Mouse (Mus musculus): Measurements from ENCODE around the gene Snx29. TPM values are rescaled to one million over a fixed set of nuclear protein-coding genes. Genes with fewer than 3 reads are reported as not detected.
A peak's percentile ranks its signal among the peaks of the same experiment; 100 is the strongest.

Snx29 gene
- polyA plus RNA-seq, 1 experiment from 2014 or later: 10.0 TPM

- Histone ChIP-seq H3K36me3 (ENCODE audit: insufficient read depth, low read length) (no peaks in the 10 kb centered on the region), H3K4me1 (ENCODE audit: insufficient read depth, low read depth, low read length) (no peaks in the 10 kb centered on the region), H3K27me3 (replicated peaks; ENCODE audit: insufficient read depth, low read length) (no peaks in the 10 kb centered on the region), H3K4me2 (replicated peaks; ENCODE audit: low read depth, low read length) (no peak overlapping the region), H3K9me3 (ENCODE audit: low read length) (no peaks in the 10 kb centered on the region), H3K27ac (ENCODE audit: low read length) (no peak overlapping the region), H3K4me3 (ENCODE audit: low read depth, low read length) (no peak overlapping the region), H3K9ac (replicated peaks; ENCODE audit: low read depth) (no peak overlapping the region)
- WGBS: 75% methylated on average over 3 of the region's 3 CpGs
- no peak for TF ChIP-seq CTCF (IDR thresholded peaks at IDR 0.05)
- TF ChIP-seq EP300 (IDR thresholded peaks at IDR 0.05): no peak
- no peak for ATAC-seq
- DNase-seq (ENCODE audit: low spot score): no peak
Observed at GRCm38 (mm10) chr16:11614401-11615014, 291.8 kb downstream of the Snx29 start.

DNA sequence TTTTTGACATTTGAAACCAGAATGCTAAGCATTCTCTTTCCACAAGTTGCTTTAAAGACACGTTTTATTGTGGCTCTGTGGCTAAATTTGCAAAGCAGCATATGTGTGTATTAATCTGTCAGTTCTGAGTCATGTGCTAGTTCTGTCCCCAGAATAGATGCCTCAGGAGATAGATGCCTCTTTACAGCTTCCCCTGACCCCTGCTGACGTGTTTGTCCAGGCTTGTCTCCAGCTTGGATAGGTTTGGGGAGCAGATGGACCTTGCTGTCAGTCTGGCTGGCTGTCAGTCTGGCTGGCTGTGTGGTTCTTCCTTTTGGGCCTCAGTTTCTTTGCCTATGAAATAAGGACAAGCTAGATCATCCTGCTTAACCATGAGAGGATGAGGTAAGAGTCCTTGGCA lies 292.9 kb downstream of the Snx29 start:
- Histone ChIP-seq H3K27ac (ENCODE audit: low read length) (no peak overlapping the region), H3K9me3 (ENCODE audit: low read length) (no peaks in the 10 kb centered on the region), H3K4me1 (ENCODE audit: insufficient read depth, low read depth, low read length) (no peaks in the 10 kb centered on the region), H3K4me3 (ENCODE audit: low read depth, low read length) (no peak overlapping the region), H3K9ac (replicated peaks; ENCODE audit: low read depth) (no peak overlapping the region), H3K36me3 (ENCODE audit: insufficient read depth, low read length) (no peaks in the 10 kb centered on the region), H3K27me3 (replicated peaks; ENCODE audit: insufficient read depth, low read length) (no peaks in the 10 kb centered on the region), H3K4me2 (replicated peaks; ENCODE audit: low read depth, low read length) (no peak overlapping the region)
- DNase-seq (ENCODE audit: low spot score): no peak
- WGBS: 60% methylated on average over 2 of the region's 2 CpGs
- TF ChIP-seq CTCF (IDR thresholded peaks at IDR 0.05) (no peak), EP300 (IDR thresholded peaks at IDR 0.05) (no peak)
- no peak for ATAC-seq

- no peak overlapping the region for H3K4me2 ChIP-seq (replicated peaks; ENCODE audit: low read depth, low read length)
- no peak overlapping the region for H3K27ac ChIP-seq (ENCODE audit: low read length)
- no peaks in the 10 kb centered on the region for H3K36me3 ChIP-seq (ENCODE audit: insufficient read depth, low read length)
- TF ChIP-seq EP300 (IDR thresholded peaks at IDR 0.05) (no peak), CTCF (IDR thresholded peaks at IDR 0.05) (no peak)
- H3K9ac ChIP-seq (replicated peaks; ENCODE audit: low read depth): no peak overlapping the region
- H3K9me3 ChIP-seq (ENCODE audit: low read length): no peaks in the 10 kb centered on the region
- no peaks in the 10 kb centered on the region for H3K27me3 ChIP-seq (replicated peaks; ENCODE audit: insufficient read depth, low read length)
- ATAC-seq (no peak), DNase-seq (ENCODE audit: low spot score) (no peak)
- WGBS: 92% methylated on average over 2 of the region's 2 CpGs
- 0 out of 2 replicates have a peak, but pooled peaks cover 2% of the 10 kb centered on the region for H3K4me1 ChIP-seq (ENCODE audit: insufficient read depth, low read depth, low read length)
- H3K4me3 ChIP-seq (ENCODE audit: low read depth, low read length): no peak overlapping the region
Observed at GRCm38 (mm10) chr16:11619951-11620350, 297.2 kb downstream of the Snx29 start.

DNA sequence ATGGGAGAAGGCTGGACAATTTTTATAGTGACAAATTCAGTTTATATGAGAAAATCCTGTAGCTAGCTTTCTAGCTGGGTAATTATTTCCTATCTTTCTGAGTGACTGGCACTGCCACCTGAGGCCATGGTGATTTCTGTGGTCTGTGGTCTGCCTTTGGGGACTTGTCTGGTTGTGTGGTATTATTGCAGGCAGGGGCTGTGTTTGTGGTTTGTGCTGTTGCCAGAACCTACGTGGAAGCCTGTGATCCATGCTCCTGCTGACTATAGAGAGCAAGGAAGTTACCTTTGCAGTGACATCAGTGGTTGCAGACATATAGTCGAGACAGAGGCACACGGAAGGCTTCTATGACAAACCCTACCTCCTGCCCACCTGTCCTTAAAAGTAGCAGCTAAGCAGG lies 298.3 kb downstream of the Snx29 start:
- H3K4me3 ChIP-seq (ENCODE audit: low read depth, low read length): no peak overlapping the region
- H3K27me3 ChIP-seq (replicated peaks; ENCODE audit: insufficient read depth, low read length): no peaks in the 10 kb centered on the region
- no peak overlapping the region for H3K4me2 ChIP-seq (replicated peaks; ENCODE audit: low read depth, low read length)
- H3K9me3 ChIP-seq (ENCODE audit: low read length): no peaks in the 10 kb centered on the region
- H3K4me1 ChIP-seq (ENCODE audit: insufficient read depth, low read depth, low read length): 0 out of 2 replicates have a peak, but pooled peaks cover 3% of the 10 kb centered on the region
- DNase-seq (ENCODE audit: low spot score) (no peak), ATAC-seq (no peak)
- WGBS: 86% methylated on average over 3 of the region's 3 CpGs
- H3K9ac ChIP-seq (replicated peaks; ENCODE audit: low read depth): no peak overlapping the region
- TF ChIP-seq EP300 (IDR thresholded peaks at IDR 0.05) (no peak), CTCF (IDR thresholded peaks at IDR 0.05) (no peak)
- H3K36me3 ChIP-seq (ENCODE audit: insufficient read depth, low read length): no peaks in the 10 kb centered on the region
- no peak overlapping the region for H3K27ac ChIP-seq (ENCODE audit: low read length)

- 89% methylated on average over 1 of the region's 1 CpGs for WGBS
- Histone ChIP-seq H3K36me3 (ENCODE audit: insufficient read depth, low read length) (no peaks in the 10 kb centered on the region), H3K9me3 (ENCODE audit: low read length) (no peaks in the 10 kb centered on the region), H3K27ac (ENCODE audit: low read length) (no peak overlapping the region), H3K4me2 (replicated peaks; ENCODE audit: low read depth, low read length) (no peak overlapping the region), H3K27me3 (replicated peaks; ENCODE audit: insufficient read depth, low read length) (no peaks in the 10 kb centered on the region), H3K4me1 (ENCODE audit: insufficient read depth, low read depth, low read length) (0 out of 2 replicates have a peak, but pooled peaks cover 3% of the 10 kb centered on the region), H3K9ac (replicated peaks; ENCODE audit: low read depth) (no peak overlapping the region), H3K4me3 (ENCODE audit: low read depth, low read length) (no peak overlapping the region)
- DNase-seq (ENCODE audit: low spot score) (no peak), ATAC-seq (no peak)
- TF ChIP-seq CTCF (IDR thresholded peaks at IDR 0.05) (peak; percentile 35), EP300 (IDR thresholded peaks at IDR 0.05) (no peak)
Observed at GRCm38 (mm10) chr16:11621664-11622063, 299.0 kb downstream of the Snx29 start.

DNA sequence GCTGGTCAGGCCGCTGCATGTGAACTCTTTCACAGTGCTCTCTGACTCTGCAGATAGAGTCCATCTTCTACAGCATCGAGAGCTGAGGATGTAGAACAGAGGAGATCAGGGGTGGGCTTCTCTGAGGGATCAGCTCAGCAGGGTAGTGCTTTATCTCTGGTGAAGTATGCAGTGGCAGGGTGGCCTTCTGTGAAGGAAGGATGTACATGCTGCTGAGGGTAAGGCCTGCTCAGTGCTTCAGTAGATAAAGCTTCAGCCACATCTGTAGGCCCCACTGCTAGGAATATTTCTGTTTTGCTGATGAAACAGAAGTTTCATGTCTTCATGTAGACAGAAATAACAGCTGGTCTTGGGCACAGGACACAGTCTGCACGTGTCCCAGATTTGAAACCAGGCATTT lies 300.3 kb downstream of the Snx29 start:
- ATAC-seq: no peak
- no peak overlapping the region for H3K27ac ChIP-seq (ENCODE audit: low read length)
- WGBS: 73% methylated on average over 3 of the region's 3 CpGs

More for the DNA sequence above, 300.3 kb downstream of the Snx29 start:
- Histone ChIP-seq H3K4me1 (ENCODE audit: insufficient read depth, low read depth, low read length) (0 out of 2 replicates have a peak, but pooled peaks cover 3% of the 10 kb centered on the region), H3K4me2 (replicated peaks; ENCODE audit: low read depth, low read length) (no peak overlapping the region), H3K36me3 (ENCODE audit: insufficient read depth, low read length) (no peaks in the 10 kb centered on the region), H3K9me3 (ENCODE audit: low read length) (no peaks in the 10 kb centered on the region), H3K27me3 (replicated peaks; ENCODE audit: insufficient read depth, low read length) (no peaks in the 10 kb centered on the region), H3K9ac (replicated peaks; ENCODE audit: low read depth) (no peak overlapping the region), H3K4me3 (ENCODE audit: low read depth, low read length) (no peak overlapping the region)
- TF ChIP-seq CTCF (IDR thresholded peaks at IDR 0.05) (no peak), EP300 (IDR thresholded peaks at IDR 0.05) (no peak)
- DNase-seq (ENCODE audit: low spot score): no peak
